Mouse (Mus musculus): ENCODE measurements around the gene Ugt1a2.

The Ugt1a2 gene

GRCm38 (mm10) chr1:88234646-88235045 lies 34.2 kb downstream of the Ugt1a2 start:
- no peak for DNase-seq

GRCm38 (mm10) chr1:88235046-88235893 lies 34.9 kb downstream of the Ugt1a2 start:
- DNase-seq, result no peak

- no peak for DNase-seq
Measured at GRCm38 (mm10) chr1:88235894-88236415, 35.6 kb downstream of the Ugt1a2 start.

GRCm38 (mm10) chr1:88237311-88237710 lies 36.9 kb downstream of the Ugt1a2 start:
- no peak for DNase-seq

GRCm38 (mm10) chr1:88238771-88239170 lies 38.4 kb downstream of the Ugt1a2 start:
- no peak for DNase-seq

- DNase-seq, result no peak
Measured at GRCm38 (mm10) chr1:88240072-88240471, 39.7 kb downstream of the Ugt1a2 start.

- DNase-seq, result no peak
Measured at GRCm38 (mm10) chr1:88240579-88240978, 40.2 kb downstream of the Ugt1a2 start.

GRCm38 (mm10) chr1:88243861-88244260 lies 43.5 kb downstream of the Ugt1a2 start:
- no peak for DNase-seq

- DNase-seq, result no peak
Measured at GRCm38 (mm10) chr1:88245881-88246280, 45.5 kb downstream of the Ugt1a2 start.

GRCm38 (mm10) chr1:88246386-88246785 lies 46.0 kb downstream of the Ugt1a2 start:
- no peak for DNase-seq

GRCm38 (mm10) chr1:88247660-88248059 lies 47.3 kb downstream of the Ugt1a2 start:
- no peak for DNase-seq

GRCm38 (mm10) chr1:88248658-88249057 lies 48.3 kb downstream of the Ugt1a2 start:
- DNase-seq, result no peak

- DNase-seq, result no peak
Measured at GRCm38 (mm10) chr1:88249596-88249995, 49.2 kb downstream of the Ugt1a2 start.

- DNase-seq, result no peak
Measured at GRCm38 (mm10) chr1:88250023-88250422, 49.6 kb downstream of the Ugt1a2 start.

GRCm38 (mm10) chr1:88253106-88253505 lies 52.7 kb downstream of the Ugt1a2 start:
- DNase-seq, result no peak

GRCm38 (mm10) chr1:88253540-88253939 lies 53.1 kb downstream of the Ugt1a2 start:
- no peak for DNase-seq

GRCm38 (mm10) chr1:88254793-88255465 lies 54.5 kb downstream of the Ugt1a2 start:
- no peak for DNase-seq

GRCm38 (mm10) chr1:88255466-88255857 lies 55.1 kb downstream of the Ugt1a2 start:
- DNase-seq, result no peak

GRCm38 (mm10) chr1:88255989-88256754 lies 55.8 kb downstream of the Ugt1a2 start:
- DNase-seq, result no peak

- DNase-seq, result no peak
Measured at GRCm38 (mm10) chr1:88256886-88257663, 56.7 kb downstream of the Ugt1a2 start.

- no peak for DNase-seq
Measured at GRCm38 (mm10) chr1:88257681-88258080, 57.3 kb downstream of the Ugt1a2 start.

GRCm38 (mm10) chr1:88258361-88258760 lies 58.0 kb downstream of the Ugt1a2 start:
- no peak for DNase-seq

All from thymus, postnatal 25 days (tissue).